Mouse (Mus musculus) bone marrow macrophage, adult 2 months (primary cell): ENCODE data around the gene Ssx2ip.

Source experiments
- CTCF ChIP-seq: IDR thresholded peaks from 2 replicates; pipeline ENCODE4 v1.5.1; 2012; ENCODE audit warnings: low read depth, mild to moderate bottlenecking, low read length, moderate library complexity
- POLR2A ChIP-seq: IDR thresholded peaks from 2 replicates; pipeline ENCODE4 v1.6.1; 2012; ENCODE audit warnings: mild to moderate bottlenecking, low read depth, low read length, borderline replicate concordance

DNA sequence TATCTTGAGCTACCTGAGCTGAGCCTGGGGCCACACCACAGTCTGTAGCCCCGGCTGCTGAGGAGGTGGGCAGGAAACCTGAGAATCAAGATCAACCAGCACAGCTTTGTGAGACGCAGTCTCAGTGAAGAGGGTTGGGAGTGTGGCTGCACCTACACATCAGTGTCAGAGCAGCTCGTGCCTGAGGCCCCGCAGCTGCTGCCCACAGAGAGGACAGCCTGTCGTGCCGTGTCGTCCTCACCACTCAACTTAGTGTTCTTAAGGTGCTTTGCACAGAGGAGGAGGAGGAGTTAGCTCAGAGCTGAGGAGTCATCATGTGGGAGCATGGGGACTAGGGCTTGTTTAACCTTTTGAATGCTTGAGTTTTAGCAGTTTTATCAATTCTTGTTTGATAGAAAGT is 21.5 kb downstream of the Ssx2ip start:
- TF ChIP-seq CTCF: no peak
- no peak for TF ChIP-seq POLR2A
